Mouse (Mus musculus): ENCODE data around the gene Serpina1f. TPM values are rescaled to one million over a fixed set of nuclear protein-coding genes. Genes with fewer than 3 reads are reported as not detected.

Gene Serpina1f
- polyA plus RNA-seq, 1 experiment from 2014 or later = not detected

Other genes starting within 250 kb of the Serpina1f start
- gene Ifi27l2b, start 238.3 kb downstream of the Serpina1f start, polyA plus RNA-seq (2016; fragmentation: Nextera tagmentation; extraction: Ambion mirVana) = not detected in 2 replicates
- gene Ppp4r4, start 163.2 kb downstream of the Serpina1f start, polyA plus RNA-seq (2016; fragmentation: Nextera tagmentation; extraction: Ambion mirVana) = 1.9 and 2.1 TPM in 2 replicates
- 0.05 TPM in 1 of 2 replicates, not detected in the other for gene Serpina10, start 64.1 kb downstream of the Serpina1f start, polyA plus RNA-seq (2016; fragmentation: Nextera tagmentation; extraction: Ambion mirVana)
- 0.63 and 0.64 TPM in 2 replicates for gene Serpina6, start 38.3 kb downstream of the Serpina1f start, polyA plus RNA-seq (2016; fragmentation: Nextera tagmentation; extraction: Ambion mirVana)
- not detected in 2 replicates for gene Serpina16, start 19.4 kb downstream of the Serpina1f start, polyA plus RNA-seq (2016; fragmentation: Nextera tagmentation; extraction: Ambion mirVana)
- gene Serpina1d, start 78.1 kb upstream of the Serpina1f start, polyA plus RNA-seq (2016; fragmentation: Nextera tagmentation; extraction: Ambion mirVana) = not detected in 2 replicates
- gene Serpina1b, start 134.8 kb upstream of the Serpina1f start, polyA plus RNA-seq (2016; fragmentation: Nextera tagmentation; extraction: Ambion mirVana) = 0.50 TPM in 1 of 2 replicates, not detected in the other
- gene Serpina1a, start 168.0 kb upstream of the Serpina1f start, polyA plus RNA-seq (2016; fragmentation: Nextera tagmentation; extraction: Ambion mirVana) = not detected in 2 replicates
- gene Serpina1c, start 209.4 kb upstream of the Serpina1f start, polyA plus RNA-seq (2016; fragmentation: Nextera tagmentation; extraction: Ambion mirVana) = not detected in 2 replicates

Data from limb, embryonic 12.5 days (tissue).